Mouse (Mus musculus) ES-E14 (cell line): ENCODE measurements around the gene Nucks1. TPM values are rescaled to one million over a fixed set of nuclear protein-coding genes. Genes with fewer than 3 reads are reported as not detected.

Experiments used
- DNase-seq: peaks from one replicate; pipeline ENCODE4 v3.0.0-alpha.2; 2013; ENCODE audit warnings: low read depth, low spot score
- H3K27ac ChIP-seq: 2 replicates; pipeline ENCODE4 v1.5.1; 2012; ENCODE audit warnings: low read depth, mild to moderate bottlenecking, low read length, moderate library complexity, mixed read lengths; ENCODE audit not compliant: poor library complexity, insufficient read depth, severe bottlenecking
- H3K36me3 ChIP-seq: 2 replicates; pipeline ENCODE4 v1.6.1; 2012; ENCODE audit warnings: mild to moderate bottlenecking, low read length, moderate library complexity, mixed read lengths; ENCODE audit not compliant: control insufficient read depth, poor library complexity, insufficient read depth, severe bottlenecking
- H3K4me1 ChIP-seq, 2 experiments: fragments of 150-350 bp in 1 of 2; sonication (generic) in 1 of 2; 2 replicates each; pipeline ENCODE4 v1.6.1; 2012; ENCODE audit warnings: low read length in 2 of 2, mild to moderate bottlenecking in 1 of 2, mixed read lengths in 1 of 2; ENCODE audit not compliant: control insufficient read depth in 2 of 2, insufficient read depth in 2 of 2, poor library complexity in 1 of 2
- H3K4me3 ChIP-seq, 2 experiments: fragments of 150-350 bp in 1 of 2; sonication (generic) in 1 of 2; 2 replicates each; pipeline ENCODE4 v1.5.1; 2012; ENCODE audit warnings: low read length in 2 of 2, low read depth in 1 of 2, mild to moderate bottlenecking in 1 of 2, mixed read lengths in 1 of 2; ENCODE audit not compliant: insufficient read depth in 1 of 2, poor library complexity in 1 of 2, severe bottlenecking in 1 of 2
- H3K9ac ChIP-seq: 2 replicates; pipeline ENCODE4 v1.6.1; 2012; ENCODE audit warnings: low read depth, mild to moderate bottlenecking, low read length, mixed read lengths; ENCODE audit not compliant: poor library complexity, insufficient read depth, severe bottlenecking
- H3K9me3 ChIP-seq: fragments of 150-350 bp; sonication (generic); 2 replicates; pipeline ENCODE4 v1.6.1; 2012; ENCODE audit warnings: low read depth, mild to moderate bottlenecking, low read length; ENCODE audit not compliant: control insufficient read depth, insufficient read depth
- CHD2 ChIP-seq: IDR thresholded peaks from 2 replicates; pipeline ENCODE4 v1.6.1; 2014; ENCODE audit warnings: mild to moderate bottlenecking, low read depth, low read length, inconsistent platforms
- HCFC1 ChIP-seq: IDR thresholded peaks from 2 replicates; pipeline ENCODE4 v1.6.1; 2012; ENCODE audit warnings: low read length, inconsistent platforms, borderline replicate concordance; ENCODE audit not compliant: insufficient read depth
- MAFK ChIP-seq: IDR thresholded peaks from 2 replicates; pipeline ENCODE4 v1.6.1; 2014; ENCODE audit warnings: mild to moderate bottlenecking, low read depth, low read length, inconsistent platforms; ENCODE audit not compliant: insufficient read depth
- ZC3H11A ChIP-seq: IDR thresholded peaks from 2 replicates; pipeline ENCODE4 v1.6.1; 2012; ENCODE audit warnings: low read depth, mild to moderate bottlenecking, inconsistent platforms, low read length, borderline replicate concordance
- ZNF384 ChIP-seq: IDR thresholded peaks from 2 replicates; pipeline ENCODE4 v1.6.1; 2012; ENCODE audit warnings: low read depth, low read length, inconsistent platforms
- in situ Hi-C, 2 experiments: fragments of 600-800 bp; cut with MboI; formaldehyde crosslinking; loops; one replicate each; pipeline ENCODE4 v1.15.1; 2025; ENCODE audit warnings: low sequenced_read_pairs in 2 of 2, inconsistent platforms in 1 of 2; ENCODE audit not compliant: unreplicated experiment in 2 of 2
- total RNA-seq: library from RNA; depleted of rRNA; stranded (reverse); fragments of 300-350 nt; gene quantifications from 2 replicates; pipeline ENCODE4 v1.2.3, GENCODE M21; 2012; rRNA removed

Nucks1 gene
- 207 and 219 TPM in 2 replicates for total RNA-seq

GRCm38 (mm10) chr1:131910001-131910648 is at the start of gene Nucks1:
Nucks1 (plus strand) TSS chr1:131910534.
- H3K36me3 ChIP-seq = peaks cover 4% of the 10 kb centered on the region
- H3K9me3 ChIP-seq = no peaks in the 10 kb centered on the region
- peak within 1 kb of the TSS; percentile 99 for H3K9ac ChIP-seq
- peak; percentile 99 for DNase-seq
- peak; percentile 56 for TF ChIP-seq CHD2
- TF ChIP-seq MAFK = 0 out of 2 replicates have a peak, but pooled peaks have one; percentile 23
- no peak for TF ChIP-seq HCFC1
- peak; percentile 99 for TF ChIP-seq ZC3H11A
- TF ChIP-seq ZNF384 = no peak
- peak within 1 kb of the TSS; percentile 77 to 99 for H3K4me3 ChIP-seq
- in situ Hi-C loops = no loop called here
- peaks cover 0 to 16% of the 10 kb centered on the region in 2 experiments; a peak in 2 of 4 replicates for H3K4me1 ChIP-seq
- H3K27ac ChIP-seq = peak within 1 kb of the TSS; percentile 92

- no peak for DNase-seq
- Histone ChIP-seq H3K9me3 (no peaks in the 10 kb centered on the region), H3K36me3 (no peaks in the 10 kb centered on the region), H3K4me1 (peaks cover 0 to 7% of the 10 kb centered on the region in 2 experiments; a peak in 2 of 4 replicates), H3K4me3 (no peak overlapping the region), H3K9ac (no peak overlapping the region), H3K27ac (no peak overlapping the region; the same call in 1 of the 2 replicates)
- in situ Hi-C loops = no loop called here
- no peak for TF ChIP-seq MAFK
- TF ChIP-seq CHD2 = no peak
- no peak for TF ChIP-seq ZC3H11A
- TF ChIP-seq ZNF384 = no peak
- TF ChIP-seq HCFC1 = no peak
Observed at GRCm38 (mm10) chr1:131861811-131862210, 48.5 kb upstream of the Nucks1 start.

- H3K9ac ChIP-seq = no peak overlapping the region
- no peak overlapping the region for H3K27ac ChIP-seq
- H3K36me3 ChIP-seq = no peaks in the 10 kb centered on the region
- H3K4me1 ChIP-seq = no peaks in the 10 kb centered on the region
- no peak for DNase-seq
- H3K9me3 ChIP-seq = no peaks in the 10 kb centered on the region
- in situ Hi-C loops = no loop called here
- no peak overlapping the region for H3K4me3 ChIP-seq
- TF ChIP-seq ZC3H11A (no peak), ZNF384 (no peak), CHD2 (no peak), HCFC1 (no peak), MAFK (no peak)
Observed at GRCm38 (mm10) chr1:131865596-131865995, 44.7 kb upstream of the Nucks1 start.

- Histone ChIP-seq H3K4me1 (no peaks in the 10 kb centered on the region), H3K9ac (no peak overlapping the region), H3K36me3 (no peaks in the 10 kb centered on the region), H3K9me3 (no peaks in the 10 kb centered on the region), H3K4me3 (no peak overlapping the region), H3K27ac (no peak overlapping the region)
- in situ Hi-C loops = no loop called here
- no peak for TF ChIP-seq ZNF384
- DNase-seq = no peak
Observed at GRCm38 (mm10) chr1:131866304-131866999, 43.9 kb upstream of the Nucks1 start.
